Mouse (Mus musculus): ENCODE measurements around the gene Rfc1. TPM values are rescaled to one million over a fixed set of nuclear protein-coding genes. Genes with fewer than 3 reads are reported as not detected.

Rfc1 gene
- polyA plus RNA-seq, 1 experiment from 2014 or later: 33.4 TPM

DNA sequence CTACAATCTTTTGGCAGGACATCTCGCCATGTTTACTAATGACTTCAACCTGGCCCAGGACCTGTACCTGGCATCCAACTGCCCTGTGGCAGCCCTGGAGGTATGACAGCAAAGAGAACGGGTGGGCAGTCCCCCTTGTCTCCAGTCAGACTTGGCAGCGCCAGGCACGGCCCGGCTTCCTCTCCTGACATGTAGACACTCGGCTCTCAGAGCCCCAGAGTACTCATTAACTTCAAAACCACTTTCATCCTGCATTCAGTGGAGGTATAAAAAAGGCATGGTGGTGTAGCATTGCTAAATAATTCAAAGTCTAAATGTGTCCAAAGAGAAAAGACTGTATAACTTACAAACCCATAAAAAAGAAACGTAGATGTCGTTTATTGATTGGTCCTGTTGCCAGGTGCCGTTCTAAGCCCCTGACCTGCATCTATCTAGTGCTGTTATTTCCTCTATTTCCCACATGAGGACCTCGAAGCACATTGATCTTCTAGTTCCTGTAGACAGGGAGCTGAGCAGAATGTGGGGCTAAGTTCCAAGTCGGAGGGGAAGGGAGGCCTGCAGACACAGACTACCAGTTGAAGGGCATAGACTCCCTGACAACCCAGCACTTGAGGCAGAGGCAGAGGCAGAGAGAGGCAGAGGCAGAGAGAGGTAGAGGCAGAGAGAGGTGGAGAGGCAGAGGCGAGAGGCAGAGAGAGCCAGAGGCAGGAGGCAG lies 104.0 kb downstream of the Rfc1 start:
- Histone ChIP-seq H3K4me3 (replicated peaks; ENCODE audit: low read length) (no peak overlapping the region), H3K27ac (no peak overlapping the region), H3K36me3 (replicated peaks; ENCODE audit: control insufficient read depth, insufficient read depth) (peaks cover 53% of the 10 kb centered on the region), H3K4me2 (replicated peaks) (no peak overlapping the region), H3K27me3 (ENCODE audit: control insufficient read depth, insufficient read depth, low read length) (no peaks in the 10 kb centered on the region), H3K9ac (no peak overlapping the region), H3K4me1 (replicated peaks; ENCODE audit: control insufficient read depth, insufficient read depth, low read length) (no peaks in the 10 kb centered on the region), H3K9me3 (ENCODE audit: control insufficient read depth, low read length) (no peaks in the 10 kb centered on the region)
- DNase-seq (ENCODE audit: low spot score) (no peak), ATAC-seq (ENCODE audit: low FRiP score) (no peak)
- 84% methylated on average over 12 of the region's 12 CpGs for WGBS

DNA sequence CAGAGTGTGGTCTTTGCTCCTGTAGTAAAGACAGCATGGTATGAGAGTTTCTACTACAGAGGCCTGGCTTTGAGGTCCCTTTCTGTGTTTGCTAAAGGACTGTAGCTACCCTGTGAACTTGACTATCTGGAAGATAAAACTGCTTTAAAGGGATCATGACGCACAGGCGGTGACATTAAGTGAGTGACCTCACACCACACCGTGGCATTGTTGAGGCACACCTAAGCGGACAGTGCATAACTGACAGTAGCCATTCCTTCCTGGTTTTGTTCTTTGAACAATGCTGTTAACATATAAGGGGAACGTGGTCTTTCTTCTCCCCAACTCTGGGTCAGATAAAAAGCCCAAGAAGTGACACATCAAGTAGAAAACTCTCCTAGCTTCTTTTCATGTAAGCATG lies 111.4 kb downstream of the Rfc1 start:
- no peaks in the 10 kb centered on the region for H3K9me3 ChIP-seq (ENCODE audit: control insufficient read depth, low read length)
- H3K27me3 ChIP-seq (ENCODE audit: control insufficient read depth, insufficient read depth, low read length): no peaks in the 10 kb centered on the region
- no peaks in the 10 kb centered on the region for H3K4me1 ChIP-seq (replicated peaks; ENCODE audit: control insufficient read depth, insufficient read depth, low read length)
- peaks cover 60% of the 10 kb centered on the region for H3K36me3 ChIP-seq (replicated peaks; ENCODE audit: control insufficient read depth, insufficient read depth)
- no peak overlapping the region for H3K9ac ChIP-seq
- ATAC-seq (ENCODE audit: low FRiP score) (no peak), DNase-seq (ENCODE audit: low spot score) (no peak)
- H3K4me2 ChIP-seq (replicated peaks): no peak overlapping the region
- H3K27ac ChIP-seq: no peak overlapping the region
- H3K4me3 ChIP-seq (replicated peaks; ENCODE audit: low read length): no peak overlapping the region
- 88% methylated on average over 5 of the region's 5 CpGs for WGBS

DNA sequence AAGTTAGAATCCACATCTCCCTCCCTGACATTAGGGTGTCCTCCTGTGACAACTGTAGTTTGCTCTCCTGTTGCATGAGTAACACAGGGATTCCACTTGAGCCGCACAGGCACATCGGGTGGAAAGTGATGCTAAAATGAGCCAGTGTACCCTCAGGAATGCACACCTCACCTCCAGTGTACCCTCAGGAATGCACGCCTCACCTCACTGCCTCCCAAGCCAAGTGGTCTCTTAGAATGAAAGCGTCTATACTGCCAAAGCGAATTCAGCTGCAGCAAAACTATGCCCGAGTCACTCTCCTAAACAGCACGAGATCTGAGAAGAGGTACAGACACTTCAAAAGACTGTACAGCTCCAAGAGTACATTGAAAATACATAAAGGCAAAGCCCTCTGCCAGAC lies 114.4 kb downstream of the Rfc1 start:
- no peak overlapping the region for H3K9ac ChIP-seq
- no peaks in the 10 kb centered on the region for H3K27me3 ChIP-seq (ENCODE audit: control insufficient read depth, insufficient read depth, low read length)
- no peak overlapping the region for H3K4me3 ChIP-seq (replicated peaks; ENCODE audit: low read length)
- peaks cover 47% of the 10 kb centered on the region for H3K36me3 ChIP-seq (replicated peaks; ENCODE audit: control insufficient read depth, insufficient read depth)
- DNase-seq (ENCODE audit: low spot score) (no peak), ATAC-seq (ENCODE audit: low FRiP score) (no peak)
- no peak overlapping the region for H3K4me2 ChIP-seq (replicated peaks)
- H3K4me1 ChIP-seq (replicated peaks; ENCODE audit: control insufficient read depth, insufficient read depth, low read length): no peaks in the 10 kb centered on the region
- WGBS: 88% methylated on average over 7 of the region's 7 CpGs
- no peak overlapping the region for H3K27ac ChIP-seq
- H3K9me3 ChIP-seq (ENCODE audit: control insufficient read depth, low read length): no peaks in the 10 kb centered on the region

DNA sequence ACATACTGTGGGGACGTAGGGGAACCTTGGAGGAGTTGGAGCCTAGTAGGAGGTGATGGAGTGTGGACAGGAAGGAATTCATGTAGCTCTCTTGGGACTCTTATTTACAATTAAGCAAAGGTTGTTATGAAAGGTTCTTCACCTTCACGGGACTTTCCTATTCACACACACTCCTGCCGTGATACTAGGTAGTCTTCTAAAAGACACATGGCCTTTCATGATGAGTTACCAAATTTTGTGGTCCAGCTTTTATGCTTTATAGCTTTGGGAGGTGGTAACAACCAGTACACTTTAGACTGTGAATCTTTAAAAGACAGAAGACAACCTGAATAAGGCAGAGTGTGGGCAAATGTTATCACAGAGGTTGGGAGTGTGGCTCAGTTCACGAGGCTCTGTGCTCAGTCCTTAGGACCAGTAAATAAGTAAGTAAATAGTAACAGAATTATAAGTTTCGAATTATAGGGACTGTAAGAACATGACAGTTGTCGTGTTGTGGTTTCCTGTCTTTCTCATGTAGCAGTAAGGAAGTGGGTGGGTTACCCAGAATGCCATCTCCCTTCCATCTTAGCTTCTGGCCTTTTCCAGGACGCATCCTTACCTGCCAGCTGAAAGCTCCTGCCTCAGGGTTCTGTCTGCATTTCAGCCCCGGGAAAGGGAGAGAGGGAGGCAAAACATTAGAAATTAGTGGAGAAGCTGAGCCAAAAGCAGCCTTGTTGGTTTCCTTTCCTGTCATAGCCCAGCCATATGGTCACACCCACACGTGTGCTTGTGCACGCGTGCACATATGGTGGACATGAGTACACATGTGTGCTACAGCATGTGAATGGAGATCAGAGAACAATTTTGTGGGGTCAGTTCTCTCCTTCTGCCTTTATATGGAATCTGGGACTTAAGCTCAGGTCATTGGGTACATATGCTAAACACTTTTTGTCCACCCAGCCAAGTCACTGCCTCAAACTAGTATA lies 117.9 kb downstream of the Rfc1 start:
- WGBS: 93% methylated on average over 11 of the region's 11 CpGs
- no peak overlapping the region for H3K4me3 ChIP-seq (replicated peaks; ENCODE audit: low read length)
- H3K9ac ChIP-seq: no peak overlapping the region
- H3K27me3 ChIP-seq (ENCODE audit: control insufficient read depth, insufficient read depth, low read length): no peaks in the 10 kb centered on the region
- ATAC-seq (ENCODE audit: low FRiP score) (no peak), DNase-seq (ENCODE audit: low spot score) (no peak)
- H3K9me3 ChIP-seq (ENCODE audit: control insufficient read depth, low read length): no peaks in the 10 kb centered on the region
- no peak overlapping the region for H3K4me2 ChIP-seq (replicated peaks)
- H3K36me3 ChIP-seq (replicated peaks; ENCODE audit: control insufficient read depth, insufficient read depth): peaks cover 20% of the 10 kb centered on the region
- H3K4me1 ChIP-seq (replicated peaks; ENCODE audit: control insufficient read depth, insufficient read depth, low read length): no peaks in the 10 kb centered on the region
- no peak overlapping the region for H3K27ac ChIP-seq

DNA sequence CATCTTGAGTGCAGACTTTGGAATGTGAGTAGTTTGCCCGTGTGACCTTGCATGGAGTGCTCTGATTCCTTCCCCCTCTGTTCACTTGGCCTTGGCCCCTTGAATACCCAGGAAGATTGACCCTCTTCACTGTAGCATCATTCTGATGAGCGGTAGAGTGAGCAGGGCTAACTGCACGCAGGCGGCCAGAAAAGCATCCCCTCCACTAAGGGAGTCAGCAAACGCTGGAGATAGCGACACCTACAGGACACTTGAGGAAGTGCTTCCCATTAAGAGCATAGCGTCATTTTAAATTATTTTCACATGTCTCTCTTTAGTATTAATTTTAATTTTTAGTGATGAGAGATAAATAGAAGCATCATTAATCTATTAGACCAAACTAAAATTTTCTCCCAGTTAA lies 122.1 kb downstream of the Rfc1 start:
- Histone ChIP-seq H3K9me3 (ENCODE audit: control insufficient read depth, low read length) (no peaks in the 10 kb centered on the region), H3K4me1 (replicated peaks; ENCODE audit: control insufficient read depth, insufficient read depth, low read length) (no peaks in the 10 kb centered on the region), H3K36me3 (replicated peaks; ENCODE audit: control insufficient read depth, insufficient read depth) (peaks cover 9% of the 10 kb centered on the region), H3K4me3 (replicated peaks; ENCODE audit: low read length) (no peak overlapping the region), H3K9ac (no peak overlapping the region), H3K27me3 (ENCODE audit: control insufficient read depth, insufficient read depth, low read length) (no peaks in the 10 kb centered on the region), H3K4me2 (replicated peaks) (no peak overlapping the region), H3K27ac (no peak overlapping the region)
- peak; percentile 66 for DNase-seq (ENCODE audit: low spot score)
- 19% methylated on average over 7 of the region's 7 CpGs for WGBS
- 0 out of 2 replicates have a peak, but pooled peaks have one; percentile 37 for ATAC-seq (ENCODE audit: low FRiP score)

Other genes with a start within 250 kb of the Rfc1 start
- gene Tmem156, start 243.5 kb downstream of the Rfc1 start, polyA plus RNA-seq (2014; fragmentation: Nextera tagmentation; extraction: Ambion mirVana): not detected in 2 replicates
- gene Klhl5, start 228.1 kb downstream of the Rfc1 start, polyA plus RNA-seq (2014; fragmentation: Nextera tagmentation; extraction: Ambion mirVana): 49.2 and 53.1 TPM in 2 replicates
- 14.5 and 15.7 TPM in 2 replicates for gene Wdr19, start 136.0 kb downstream of the Rfc1 start, polyA plus RNA-seq (2014; fragmentation: Nextera tagmentation; extraction: Ambion mirVana)
- 0.09 and 0.16 TPM in 2 replicates for gene Klb, start 12.6 kb upstream of the Rfc1 start, polyA plus RNA-seq (2014; fragmentation: Nextera tagmentation; extraction: Ambion mirVana)
- 592 and 691 TPM in 2 replicates for gene Rpl9, start 55.8 kb upstream of the Rfc1 start, polyA plus RNA-seq (2014; fragmentation: Nextera tagmentation; extraction: Ambion mirVana)
- gene Lias, start 55.8 kb upstream of the Rfc1 start, polyA plus RNA-seq (2014; fragmentation: Nextera tagmentation; extraction: Ambion mirVana): 55.6 and 59.9 TPM in 2 replicates
- 40.2 and 46.5 TPM in 2 replicates for gene Ugdh, start 100.3 kb upstream of the Rfc1 start, polyA plus RNA-seq (2014; fragmentation: Nextera tagmentation; extraction: Ambion mirVana)
- gene Gm43552, start 157.2 kb upstream of the Rfc1 start, polyA plus RNA-seq (2014; fragmentation: Nextera tagmentation; extraction: Ambion mirVana): not detected in 2 replicates
- 201 and 237 TPM in 2 replicates for gene Smim14, start 201.5 kb upstream of the Rfc1 start, polyA plus RNA-seq (2014; fragmentation: Nextera tagmentation; extraction: Ambion mirVana)
- gene Ube2k, start 201.6 kb upstream of the Rfc1 start, polyA plus RNA-seq (2014; fragmentation: Nextera tagmentation; extraction: Ambion mirVana): 153 and 159 TPM in 2 replicates